Mouse (Mus musculus): ENCODE data around the gene Pde10a.
A peak's percentile ranks its signal among the peaks of the same experiment; 100 is the strongest.

Gene Pde10a

DNA sequence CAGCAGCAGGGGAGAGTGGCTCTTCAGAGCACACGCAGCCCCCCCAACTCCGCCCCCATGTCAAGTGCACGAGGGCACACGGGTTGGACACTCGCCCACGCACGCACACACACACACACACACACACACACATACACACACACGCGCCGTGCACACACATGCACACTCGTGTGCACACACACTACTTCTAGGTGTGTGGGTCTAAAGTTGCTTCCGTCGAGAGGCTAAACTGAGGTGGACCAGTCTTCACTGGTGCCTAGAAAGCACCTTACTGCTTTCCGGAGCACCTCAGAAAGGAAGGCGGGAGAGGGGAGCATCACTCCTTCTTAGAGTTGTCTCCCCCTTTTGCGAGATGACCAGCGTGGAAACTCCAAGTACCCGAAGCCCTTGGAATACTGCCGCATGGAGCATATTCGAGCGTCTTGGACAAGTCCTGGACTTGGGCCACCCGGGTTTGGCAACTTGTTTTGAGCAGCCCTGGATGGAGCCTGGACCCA, at the start of gene Pde10a:
TSS of gene Pde10a (plus strand) at position 148 of the 497 bp plus-strand sequence.
- DNase-seq (ENCODE audit: low spot score) = no peak

DNA sequence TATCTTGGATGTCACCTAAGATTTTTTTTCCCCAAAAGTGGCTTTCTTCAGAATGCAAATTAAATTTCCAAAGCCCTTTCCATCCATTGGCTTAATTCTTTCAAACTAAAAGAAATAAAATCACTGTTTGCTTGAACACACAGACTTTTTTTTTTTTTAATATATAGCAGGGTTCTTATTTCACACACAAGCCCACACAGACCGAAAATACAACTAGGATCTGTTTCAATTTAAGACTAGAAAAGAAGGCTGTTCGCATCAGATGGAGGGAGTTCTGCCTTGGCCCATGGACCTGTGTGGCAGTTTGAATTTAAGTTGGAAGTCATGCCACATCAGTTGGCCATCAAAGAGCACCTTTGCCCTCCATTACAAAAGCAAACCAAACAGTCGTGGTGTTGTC, 46.6 kb upstream of the Pde10a start:
- no peak for DNase-seq (ENCODE audit: low spot score)

DNA sequence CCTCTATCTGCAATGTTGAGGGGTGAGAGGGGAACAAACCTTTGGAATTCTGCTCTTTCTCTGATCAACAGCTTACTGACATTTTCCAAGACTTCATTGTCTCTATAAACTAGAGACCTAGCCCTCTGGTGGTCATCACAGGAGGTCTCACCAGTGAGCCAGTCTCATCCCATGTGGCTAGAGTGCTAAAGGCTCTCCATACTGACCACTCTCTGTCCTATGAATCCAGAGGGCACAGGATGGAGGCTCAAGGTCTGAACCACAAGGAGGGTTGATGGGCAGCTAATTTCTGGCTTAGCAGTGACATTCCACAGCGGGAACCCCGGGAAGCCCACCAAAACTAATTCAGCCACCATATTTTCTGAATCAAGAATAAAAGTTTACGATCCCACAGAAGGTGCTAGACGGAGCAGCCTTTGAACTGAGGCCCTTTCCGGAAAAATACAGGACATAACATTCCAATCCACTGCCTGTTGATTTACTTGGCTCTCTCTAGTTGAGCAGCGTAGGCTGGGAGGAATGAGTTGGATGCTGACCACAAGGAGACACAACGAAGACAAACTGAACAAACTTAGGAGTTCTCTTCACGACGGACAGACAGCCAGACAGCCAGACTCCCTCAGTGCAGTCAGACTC, 45.6 kb upstream of the Pde10a start:
- no peak for DNase-seq (ENCODE audit: low spot score)

DNA sequence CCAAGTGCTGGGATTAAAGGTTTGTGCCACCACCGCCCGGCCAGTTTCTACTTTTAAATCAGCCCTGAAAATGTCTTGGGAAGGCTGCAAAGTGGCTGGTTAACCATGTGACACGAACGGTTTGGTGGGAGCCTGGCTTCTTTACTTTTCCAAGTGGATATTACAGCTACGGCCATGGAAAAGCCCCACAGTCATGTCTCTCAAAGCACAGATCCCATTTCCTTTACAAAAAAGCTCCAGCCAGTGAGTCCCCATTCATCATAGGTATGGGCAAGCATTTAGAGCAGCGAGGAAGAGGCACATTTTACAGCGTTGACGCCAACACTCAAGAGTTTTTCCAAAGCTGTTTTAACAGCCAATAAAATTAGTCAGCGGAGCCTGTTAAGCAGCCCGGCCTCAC, 43.4 kb upstream of the Pde10a start:
- DNase-seq (ENCODE audit: low spot score) = no peak

DNA sequence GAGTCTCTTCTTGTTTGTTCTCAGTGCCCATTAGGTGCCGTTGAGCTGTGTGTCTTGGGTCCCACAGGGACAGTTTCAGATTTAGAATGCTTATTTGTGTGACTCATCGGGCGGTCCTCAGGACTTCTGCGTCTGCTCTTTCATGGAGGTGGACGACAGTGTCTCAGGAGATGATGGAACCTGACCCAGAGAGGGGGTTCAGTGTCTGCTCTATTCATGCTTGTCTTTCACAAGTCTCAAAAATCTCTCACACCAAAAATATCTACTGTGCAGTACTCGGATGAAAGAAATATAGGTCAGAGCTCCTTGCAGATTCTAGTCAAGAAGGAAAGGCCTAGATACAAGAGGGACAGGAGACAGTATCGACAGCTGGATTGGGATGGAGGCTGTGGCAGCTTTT, 42.3 kb upstream of the Pde10a start:
- no peak for DNase-seq (ENCODE audit: low spot score)

DNA sequence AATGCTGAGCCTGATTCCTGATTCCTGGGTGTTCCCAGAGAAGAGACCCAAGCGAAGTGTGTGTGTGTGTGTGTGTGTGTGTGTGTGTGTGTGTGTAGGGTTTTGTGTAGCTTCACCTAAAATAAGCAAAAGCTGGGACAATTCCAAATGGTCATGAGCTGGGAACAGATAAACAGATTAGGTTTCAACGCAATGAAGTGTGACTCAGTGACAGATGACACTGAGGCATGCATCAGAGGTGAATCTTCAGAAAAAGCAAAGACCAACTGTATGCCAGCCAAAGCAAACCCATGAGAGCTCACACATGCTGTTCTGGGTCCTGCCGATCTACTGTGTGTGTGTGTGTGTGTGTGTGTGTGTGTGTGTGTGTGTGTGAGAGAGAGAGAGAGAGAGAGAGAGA, 40.9 kb upstream of the Pde10a start:
- DNase-seq (ENCODE audit: low spot score) = no peak

DNA sequence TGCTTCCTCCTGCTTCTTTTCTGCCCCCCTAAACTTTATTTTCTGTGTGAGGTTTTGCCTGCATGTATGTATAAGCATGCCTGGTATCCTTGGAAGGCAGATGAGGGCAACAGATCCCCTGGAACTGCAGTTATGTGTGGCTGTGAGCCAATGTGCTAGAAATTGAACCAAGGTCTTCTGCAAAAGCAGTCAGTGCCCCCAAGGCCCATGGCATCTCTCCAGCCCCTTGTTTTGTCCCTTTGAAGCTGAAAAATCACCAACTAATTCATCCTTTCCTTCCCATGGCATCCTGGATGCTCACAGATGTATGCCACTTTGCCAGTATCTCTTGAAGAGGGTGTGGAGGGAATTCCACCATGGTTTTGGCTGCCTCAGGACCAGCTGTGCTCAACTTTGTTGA, 40.0 kb upstream of the Pde10a start:
- no peak for DNase-seq (ENCODE audit: low spot score)

DNA sequence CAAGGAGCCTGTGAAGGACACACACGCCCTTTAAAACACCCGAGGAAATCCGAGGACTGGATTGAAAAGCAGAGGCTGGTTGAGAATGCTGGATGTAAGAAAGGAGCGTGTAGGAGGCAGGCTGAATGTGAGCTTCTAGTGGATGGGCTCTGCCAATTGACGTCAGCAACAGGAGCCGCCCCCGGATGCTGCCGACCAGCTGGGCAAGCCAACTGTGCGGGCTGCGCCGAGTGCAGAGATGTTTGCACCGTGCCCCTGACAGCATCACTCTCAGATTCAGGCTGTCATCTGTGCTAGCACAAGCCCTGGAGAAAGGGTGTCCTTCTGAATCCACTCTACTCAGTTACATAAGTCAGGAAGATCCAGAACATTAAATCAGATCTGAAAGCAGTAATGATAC, 37.3 kb upstream of the Pde10a start:
- DNase-seq (ENCODE audit: low spot score) = peak; percentile 41

DNA sequence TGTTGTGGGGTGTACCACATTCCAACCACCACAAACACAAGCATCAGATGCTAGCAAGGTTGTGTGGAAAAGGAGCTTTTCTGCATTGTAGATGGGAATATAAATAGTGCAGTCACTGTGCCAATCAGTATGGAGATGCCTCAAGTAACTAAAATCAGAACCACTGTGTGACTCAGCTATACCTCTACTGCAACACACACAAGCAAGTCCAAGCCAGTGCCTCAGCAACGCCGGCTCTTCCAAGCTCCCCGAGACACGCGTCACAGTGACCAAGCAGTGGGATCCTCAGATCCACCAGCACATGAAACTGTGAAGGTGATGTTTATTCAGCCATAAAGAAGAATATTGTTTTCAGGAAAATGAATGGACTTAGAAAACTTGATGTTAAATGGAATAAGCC, 34.2 kb upstream of the Pde10a start:
- no peak for DNase-seq (ENCODE audit: low spot score)

DNA sequence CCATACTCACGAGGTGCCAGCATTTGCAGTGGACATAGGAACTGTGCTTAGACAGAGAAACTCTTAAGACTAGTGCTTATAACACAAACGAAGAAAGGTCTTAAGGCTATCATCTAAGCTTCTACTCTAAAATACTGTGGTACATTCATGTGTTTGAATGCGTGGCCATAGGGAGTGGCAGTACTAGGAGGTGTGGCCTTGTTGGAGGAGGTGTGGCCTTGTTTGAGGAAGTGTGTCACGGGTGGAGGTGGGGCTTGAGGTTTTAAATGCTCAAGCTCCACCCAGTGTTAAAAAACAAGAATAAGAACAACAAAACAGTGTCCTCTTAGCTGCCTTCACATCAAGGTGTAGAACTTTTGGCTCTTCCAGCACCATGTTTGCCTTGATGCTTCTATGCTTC, 31.7 kb upstream of the Pde10a start:
- DNase-seq (ENCODE audit: low spot score) = no peak

DNA sequence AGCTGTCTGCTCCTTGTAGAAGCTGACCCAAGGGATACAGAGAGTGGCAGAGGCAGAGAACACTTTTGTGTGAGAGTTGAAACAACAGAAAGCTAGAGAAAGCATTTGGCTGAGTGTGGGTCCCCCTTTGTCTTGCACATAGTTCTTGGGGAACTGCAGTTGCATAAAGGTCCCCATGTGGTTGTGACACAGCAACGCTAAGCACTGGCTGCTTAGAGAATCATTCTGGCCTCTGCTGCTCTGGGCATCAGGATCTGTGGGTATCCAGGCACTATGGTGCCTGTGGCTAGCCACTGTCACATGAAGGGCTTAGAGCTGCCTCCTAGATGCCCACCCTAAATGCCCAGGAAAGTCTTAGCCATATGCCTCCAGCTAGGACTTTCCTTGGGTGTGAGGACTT, 27.0 kb upstream of the Pde10a start:
- no peak for DNase-seq (ENCODE audit: low spot score)

DNA sequence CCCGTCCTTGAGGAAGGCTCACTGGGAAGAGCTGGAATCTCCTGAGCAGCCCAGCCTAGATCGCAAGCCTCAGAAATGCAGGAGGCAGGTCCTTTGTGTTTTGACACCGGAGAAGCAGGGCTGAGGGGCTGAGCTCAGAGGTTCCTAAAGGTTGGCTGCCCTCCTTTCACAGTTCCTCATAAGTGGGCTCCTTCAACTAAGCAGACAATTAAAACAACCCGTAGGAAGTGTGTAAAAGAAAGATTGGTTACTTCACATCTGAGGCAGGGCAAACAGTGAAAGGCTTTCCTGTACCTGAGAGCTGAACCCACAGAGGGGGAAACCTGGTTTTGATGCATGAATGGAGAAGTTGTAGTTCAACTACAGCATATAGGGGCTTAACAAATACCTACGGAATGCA, 26.5 kb upstream of the Pde10a start:
- DNase-seq (ENCODE audit: low spot score) = no peak

DNA sequence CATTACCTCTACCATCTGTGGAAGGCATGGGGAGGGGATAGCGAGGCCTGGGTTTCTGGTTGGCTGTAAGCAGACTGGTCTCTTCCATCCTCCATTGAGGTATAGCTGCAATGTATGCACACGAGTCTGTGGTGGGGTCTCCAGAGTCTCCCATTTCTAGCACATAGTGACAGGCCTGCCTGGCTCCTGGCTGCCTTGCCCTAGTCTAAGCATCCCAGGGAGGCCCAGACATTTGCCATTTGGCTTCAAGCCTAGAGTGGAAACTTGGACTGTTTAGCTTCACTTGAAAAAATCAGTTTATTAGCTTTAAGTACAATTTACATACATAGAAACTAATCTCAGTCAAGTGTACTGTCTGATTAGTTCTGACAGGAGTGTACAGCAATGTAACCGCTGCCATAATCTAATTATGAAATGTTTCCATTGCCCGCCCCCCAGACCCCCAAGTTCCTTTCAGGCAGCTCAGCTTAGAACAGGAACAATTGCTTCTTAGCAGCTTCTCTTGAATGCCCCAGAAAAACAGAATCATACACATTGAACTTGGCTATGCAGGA, 25.5 kb upstream of the Pde10a start:
- no peak for DNase-seq (ENCODE audit: low spot score)

DNA sequence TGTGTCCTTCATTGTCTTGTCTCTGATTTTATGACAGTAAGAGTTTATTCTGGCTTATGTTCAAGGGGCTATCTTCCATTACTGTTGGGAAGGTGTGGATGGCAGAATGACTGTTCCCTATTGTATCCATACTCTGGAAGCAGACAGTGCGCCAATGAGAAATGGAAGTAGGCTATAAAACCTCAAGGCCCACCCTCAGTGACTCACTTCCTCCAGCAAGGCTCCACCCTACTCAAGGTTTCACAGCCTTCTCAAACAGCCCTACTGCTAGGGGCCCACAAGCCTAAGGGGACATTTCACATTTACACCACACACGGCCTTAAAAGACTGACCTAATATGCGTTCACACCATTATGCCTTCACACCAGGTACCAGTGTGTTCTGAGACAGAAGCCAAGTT, 20.8 kb upstream of the Pde10a start:
- no peak for DNase-seq (ENCODE audit: low spot score)

DNA sequence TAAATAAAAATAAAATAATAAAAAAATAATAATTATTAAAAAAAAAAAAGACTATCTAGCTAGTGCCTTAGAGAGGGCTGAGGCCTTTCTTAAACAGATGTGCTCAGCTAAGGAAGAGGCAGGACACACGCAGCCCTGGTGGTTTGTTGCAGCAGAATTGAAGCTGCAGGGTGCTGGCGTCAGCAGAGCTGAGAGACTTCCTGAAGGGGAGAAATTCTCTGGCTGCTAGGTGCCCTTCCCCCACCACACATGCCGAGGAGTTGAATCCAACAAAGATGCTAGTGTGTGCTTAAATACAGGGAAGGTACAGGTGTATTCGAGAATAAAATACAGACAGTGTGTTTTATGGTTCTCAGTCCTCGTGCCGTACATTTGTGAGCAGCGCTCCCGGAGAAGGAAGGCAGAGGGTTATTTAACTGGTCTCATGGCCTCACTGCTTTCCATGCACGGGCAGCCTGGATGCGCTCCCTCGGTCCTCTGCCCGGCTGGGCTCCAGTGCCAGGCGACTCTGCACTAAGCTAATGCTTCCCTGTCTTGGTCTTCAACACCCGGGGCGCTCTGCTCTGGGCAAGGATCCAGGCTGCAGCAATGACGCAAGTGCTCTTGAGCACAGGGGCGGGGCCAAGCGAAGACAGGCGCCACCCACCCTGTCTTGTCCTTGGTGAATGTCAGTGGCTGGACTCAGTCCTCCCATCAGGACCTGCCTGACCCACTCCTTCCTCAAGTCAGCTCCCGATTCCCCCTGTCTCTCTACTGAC, 19.3 kb upstream of the Pde10a start:
- DNase-seq (ENCODE audit: low spot score) = peak; percentile 78

DNA sequence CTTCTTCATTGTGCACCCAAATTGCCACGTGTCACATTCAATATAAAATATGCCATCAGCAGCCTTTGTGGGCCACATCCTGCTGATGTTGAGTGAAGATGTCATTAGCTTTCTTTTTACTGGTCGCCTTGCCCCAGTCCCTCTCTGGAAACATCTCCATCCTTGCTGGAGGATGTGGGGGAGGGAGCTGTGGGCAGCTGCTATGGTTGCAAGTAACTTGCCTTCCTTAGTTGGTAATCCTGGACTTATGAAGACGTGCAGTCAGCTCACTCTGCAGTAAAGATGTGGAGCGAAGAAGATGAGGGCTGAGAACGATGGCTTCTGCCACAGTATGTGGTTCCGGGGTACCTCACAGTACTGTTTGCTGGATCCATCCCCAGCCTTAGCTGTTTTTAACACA, 18.4 kb upstream of the Pde10a start:
- DNase-seq (ENCODE audit: low spot score) = no peak

DNA sequence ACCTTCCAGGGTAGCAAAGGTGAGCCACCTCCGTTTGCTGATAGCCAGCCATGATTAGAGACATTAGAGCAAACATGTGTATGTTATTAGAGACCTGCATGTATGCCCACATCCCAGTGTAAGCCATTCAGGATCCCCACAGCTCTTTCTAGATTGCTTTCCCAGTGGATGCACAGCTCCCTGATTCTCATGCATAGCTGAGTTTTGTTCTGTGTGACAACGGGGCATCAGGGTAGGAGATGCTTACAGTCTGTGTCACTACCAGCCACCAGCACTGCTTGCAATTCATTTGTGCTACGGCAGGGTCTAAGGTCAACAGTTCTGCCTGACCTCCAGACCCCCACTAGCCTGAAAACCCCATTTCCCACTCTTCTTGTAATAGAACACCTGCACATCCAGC, 17.5 kb upstream of the Pde10a start:
- no peak for DNase-seq (ENCODE audit: low spot score)

DNA sequence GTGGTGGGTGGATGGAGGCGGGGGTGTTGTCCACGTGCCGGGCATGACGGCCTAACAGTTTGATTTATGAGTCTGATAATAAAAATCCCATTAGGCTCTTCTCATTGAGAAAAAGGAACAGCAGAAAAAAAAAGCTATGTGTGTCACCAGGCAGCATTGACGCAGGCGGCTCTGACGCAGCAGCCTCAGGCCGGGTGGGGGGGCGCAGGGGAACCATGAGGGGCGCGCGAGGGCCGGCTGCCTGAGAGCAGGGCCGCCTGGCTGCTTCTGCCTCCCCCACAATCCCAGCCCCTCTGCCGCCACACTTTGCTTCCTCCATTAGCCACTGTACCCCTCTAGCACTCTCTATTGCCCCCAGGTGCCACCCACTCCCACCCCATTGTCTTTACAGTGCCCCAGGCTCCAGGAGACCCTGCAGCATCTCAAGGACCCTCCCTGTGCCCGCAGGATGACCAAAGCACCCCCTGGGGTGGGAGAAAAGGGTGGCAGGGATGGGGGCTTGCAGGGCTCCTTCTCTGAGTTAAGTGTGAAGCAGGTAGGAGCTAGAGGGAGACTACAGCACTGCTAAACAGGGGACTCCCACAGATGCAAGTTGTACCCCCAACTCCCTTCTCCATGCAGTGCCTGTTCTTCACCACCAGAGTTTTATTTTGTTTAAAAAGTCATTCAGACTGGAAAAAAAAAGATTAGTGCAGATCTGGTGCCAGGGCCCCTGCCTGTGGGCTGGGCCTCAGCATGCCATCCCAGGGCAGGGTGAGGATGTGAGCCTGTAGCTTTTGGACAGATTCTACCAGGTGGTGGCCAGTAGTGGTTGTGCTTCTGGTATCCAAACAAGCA, 16.6 kb upstream of the Pde10a start:
- DNase-seq (ENCODE audit: low spot score) = peak; percentile 70

DNA sequence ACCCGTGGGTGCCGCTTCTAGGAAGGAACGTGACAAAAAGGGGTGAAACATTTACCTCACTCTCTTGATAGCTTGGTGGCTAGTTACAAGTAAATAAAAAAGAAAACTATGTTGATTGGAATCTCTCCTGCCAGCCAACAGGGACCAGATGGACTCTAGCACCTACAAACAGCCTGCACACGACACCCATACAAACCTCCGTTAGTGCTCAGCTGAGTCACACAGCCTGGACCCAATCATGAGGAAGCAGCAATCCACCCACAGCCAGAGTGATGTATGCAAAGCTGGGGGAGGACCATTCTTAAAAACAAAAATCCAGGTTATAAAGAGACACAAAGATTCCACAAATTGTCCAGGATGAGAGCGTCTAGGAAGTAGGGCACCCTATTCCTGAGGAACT, 9.2 kb upstream of the Pde10a start:
- no peak for DNase-seq (ENCODE audit: low spot score)

DNA sequence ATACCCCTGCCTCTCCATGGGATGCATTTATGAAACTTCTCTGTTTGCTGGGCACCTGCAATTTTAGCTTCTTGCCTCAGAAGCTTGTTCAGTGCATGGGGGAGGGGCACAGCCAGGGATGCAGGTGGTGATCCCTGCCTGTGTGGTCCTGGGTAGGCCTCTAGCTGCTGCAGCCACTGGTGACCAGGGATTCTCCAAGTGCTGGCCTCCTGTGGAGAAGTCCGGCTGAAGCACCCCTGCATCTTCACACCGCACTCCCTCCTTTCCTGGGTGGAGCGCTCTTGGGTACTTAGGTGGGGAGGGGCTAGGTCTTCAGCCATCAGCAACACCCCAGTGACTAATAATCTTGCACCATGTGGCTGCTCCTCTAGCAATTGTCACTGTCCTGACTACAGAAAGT, 1.2 kb upstream of the Pde10a start:
- no peak for DNase-seq (ENCODE audit: low spot score)

DNA sequence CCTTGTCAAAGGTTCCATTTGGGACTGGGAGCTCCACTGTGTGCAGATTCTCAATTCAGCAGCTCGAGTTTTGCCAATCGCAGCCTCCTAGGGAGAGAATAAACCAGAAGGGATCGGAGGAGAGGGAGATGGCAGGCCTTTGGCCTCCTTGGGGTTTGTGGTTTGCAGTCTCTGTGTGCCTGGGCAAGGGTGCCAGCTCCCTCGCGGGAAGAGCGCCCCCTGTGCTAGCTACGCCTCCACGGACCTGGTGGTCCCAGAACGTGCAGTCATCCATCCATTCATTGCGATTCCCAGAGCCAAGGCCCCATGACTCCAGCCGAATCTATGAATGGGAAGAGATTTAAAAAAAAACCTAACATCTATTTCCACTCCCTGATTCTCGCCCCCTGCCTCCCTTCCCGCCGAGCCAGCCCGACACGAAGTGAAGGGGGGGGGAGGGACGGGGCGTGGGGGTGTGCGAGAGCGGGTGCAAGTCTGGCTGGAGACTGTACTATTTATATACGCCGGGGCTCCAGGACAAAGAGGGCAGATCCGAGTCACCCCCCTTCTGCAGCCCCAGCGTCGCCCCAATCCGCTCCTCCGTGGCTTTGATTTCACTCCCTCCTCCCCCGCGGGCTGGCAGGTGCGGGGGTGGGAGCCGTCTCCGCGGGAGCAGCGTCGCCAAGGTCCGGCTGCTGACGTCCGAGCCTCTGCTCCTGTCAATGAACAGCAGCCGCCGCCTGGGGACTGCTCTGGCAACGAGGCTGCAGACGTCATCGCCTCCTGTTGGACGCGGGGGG, 596 bp upstream of the Pde10a start:
- DNase-seq (ENCODE audit: low spot score) = peak; percentile 64

Measured in urinary bladder, postnatal 14 days (tissue).